Mouse (Mus musculus) bone marrow, adult 2 months (tissue): ENCODE results near the gene Map2k3.

ENCODE experiments used
- CTCF ChIP-seq: fragments of 200-500 bp; IDR thresholded peaks from 2 replicates; pipeline ENCODE4 v1.5.1; 2011; ENCODE audit warnings: low read length, control low read depth; ENCODE audit not compliant: control insufficient read depth, insufficient read depth
- POLR2A ChIP-seq: fragments of 200-500 bp; IDR thresholded peaks from 2 replicates; pipeline ENCODE4 v1.6.1; 2011; ENCODE audit warnings: low read depth, mild to moderate bottlenecking, control low read depth, low read length, borderline replicate concordance; ENCODE audit not compliant: control insufficient read depth

DNA sequence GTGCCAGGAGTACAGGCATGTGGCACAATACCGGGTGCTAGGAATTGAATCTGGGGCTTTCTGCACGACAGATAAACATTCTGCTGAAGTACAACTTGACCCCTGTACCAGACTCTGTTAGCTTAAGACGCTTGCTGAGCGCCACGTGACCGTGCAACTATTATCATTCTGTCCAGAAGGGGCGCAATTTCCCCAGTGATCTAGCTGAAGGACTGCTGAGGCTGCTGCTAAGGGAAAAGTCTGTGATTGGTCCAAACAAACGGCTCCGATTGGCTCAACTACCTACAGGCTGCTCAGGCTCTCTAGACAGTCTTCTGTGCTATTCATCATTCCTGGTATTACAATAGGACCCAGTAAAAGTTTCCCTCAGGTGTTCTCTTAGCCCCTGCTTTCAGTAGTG is 4.6 kb upstream of the Map2k3 start:
- TF ChIP-seq CTCF (peak; percentile 92), POLR2A (no peak)
